Mouse (Mus musculus) 3134 (cell line): Measurements from ENCODE around the gene D11Wsu47e.

ENCODE experiments used
- DNase-seq: peaks from one replicate; pipeline ENCODE4 v3.0.0-alpha.2; 2011; ENCODE audit warnings: low spot score; ENCODE audit not compliant: insufficient read length; ENCODE audit errors: extremely low read depth

Gene D11Wsu47e

GRCm38 (mm10) chr11:113666205-113666604, 18.0 kb upstream of the D11Wsu47e start:
- no peak for DNase-seq

DNA sequence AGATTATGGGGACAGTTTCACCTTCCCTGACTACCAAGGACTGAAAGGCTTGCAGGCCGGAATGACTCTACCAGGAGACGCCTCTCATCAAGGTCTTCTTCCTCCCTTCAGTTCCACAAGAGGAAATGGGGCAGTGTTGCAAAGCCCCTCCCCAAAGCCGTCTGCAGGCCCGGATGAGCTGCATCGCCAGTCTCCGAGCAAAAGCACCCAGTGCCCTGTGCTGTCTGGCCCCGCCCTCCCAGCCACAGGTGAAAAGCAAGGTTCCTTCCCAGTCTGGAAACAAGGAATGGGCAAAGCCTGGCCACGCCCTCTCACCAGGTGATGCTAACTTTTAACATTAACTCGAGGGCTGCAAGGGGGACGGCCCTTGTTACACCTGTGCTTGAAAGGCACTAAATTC, 17.6 kb upstream of the D11Wsu47e start:
- no peak for DNase-seq

GRCm38 (mm10) chr11:113667122-113667521, 17.1 kb upstream of the D11Wsu47e start:
- DNase-seq: no peak

- no peak for DNase-seq
Observed at GRCm38 (mm10) chr11:113667704-113668103, 16.5 kb upstream of the D11Wsu47e start.

DNA sequence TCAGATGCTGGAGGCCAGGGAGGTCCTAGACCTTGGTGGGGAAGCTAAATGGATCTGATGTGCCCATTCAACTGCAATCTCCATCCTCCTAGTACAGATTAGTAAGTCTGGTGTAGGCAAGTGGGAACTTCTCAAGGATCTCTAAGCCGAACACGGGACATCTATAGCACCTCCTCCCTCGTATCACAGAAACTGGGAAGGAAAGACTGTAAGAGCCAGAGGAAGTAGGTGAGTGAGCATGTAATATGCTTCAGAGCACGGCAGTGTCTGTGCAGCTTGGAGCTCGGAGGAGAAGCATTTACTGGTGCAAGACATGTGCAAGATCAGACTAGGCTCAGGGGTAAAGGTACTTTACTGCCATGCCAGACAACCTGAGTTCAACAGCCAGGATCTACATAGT, 15.4 kb upstream of the D11Wsu47e start:
- DNase-seq: no peak

DNA sequence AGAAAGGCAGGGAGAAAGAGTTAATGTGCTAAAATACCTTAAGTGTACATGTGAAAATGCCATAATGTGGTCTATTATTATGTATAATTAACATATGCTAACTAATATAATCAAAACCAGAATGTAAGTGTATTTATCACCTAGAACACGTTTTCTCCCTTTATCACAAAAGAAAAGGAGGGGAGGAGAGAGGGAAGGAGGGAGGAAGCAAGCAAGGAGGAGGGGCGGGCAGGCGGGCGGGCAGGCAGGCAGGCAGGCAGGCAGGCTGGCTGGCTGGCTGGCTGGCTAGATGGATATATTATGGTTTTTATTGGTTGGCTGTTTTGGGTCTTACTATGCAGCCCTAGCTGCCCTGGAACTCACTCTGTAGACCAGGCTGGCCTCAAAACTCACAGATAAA, 14.5 kb upstream of the D11Wsu47e start:
- no peak for DNase-seq

DNA sequence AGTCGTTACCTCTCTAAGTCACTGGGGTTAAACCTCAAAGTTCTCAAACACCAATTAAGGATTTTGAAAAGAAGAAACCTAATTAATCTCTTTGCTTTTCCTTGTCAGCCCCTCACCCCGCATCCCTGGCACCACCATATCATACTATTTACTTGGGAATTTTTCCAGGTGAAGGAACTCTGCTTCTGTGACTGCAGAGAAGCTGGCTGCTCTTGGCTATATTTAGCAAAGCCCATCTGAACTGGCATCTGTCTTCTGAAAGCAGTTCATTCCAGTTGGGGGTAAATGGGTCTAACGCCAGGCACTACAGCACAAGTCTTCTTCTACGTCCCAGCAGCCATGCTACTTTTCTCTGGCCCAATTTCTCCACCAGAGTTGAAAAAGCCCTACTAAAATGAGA, 10.6 kb upstream of the D11Wsu47e start:
- no peak for DNase-seq

DNA sequence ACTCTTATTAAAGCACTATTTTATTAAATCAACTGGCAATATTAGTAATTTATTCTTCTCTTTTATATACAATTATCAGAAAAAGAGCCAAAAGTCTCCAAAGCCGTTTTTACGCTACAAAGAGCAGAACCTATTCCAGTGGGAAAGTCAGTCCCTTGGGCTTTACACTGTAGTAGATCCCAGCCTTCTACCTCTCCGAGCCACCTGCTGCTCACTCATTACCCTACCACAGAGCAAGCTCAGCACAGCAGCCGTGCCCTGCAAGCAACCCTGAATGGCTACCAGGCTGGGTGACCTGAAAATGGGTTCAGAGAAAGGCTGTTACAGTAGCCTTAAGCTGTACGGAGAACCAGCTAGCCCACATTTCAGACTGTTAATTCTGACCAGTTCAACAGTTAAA, 9.6 kb upstream of the D11Wsu47e start:
- DNase-seq: no peak

DNA sequence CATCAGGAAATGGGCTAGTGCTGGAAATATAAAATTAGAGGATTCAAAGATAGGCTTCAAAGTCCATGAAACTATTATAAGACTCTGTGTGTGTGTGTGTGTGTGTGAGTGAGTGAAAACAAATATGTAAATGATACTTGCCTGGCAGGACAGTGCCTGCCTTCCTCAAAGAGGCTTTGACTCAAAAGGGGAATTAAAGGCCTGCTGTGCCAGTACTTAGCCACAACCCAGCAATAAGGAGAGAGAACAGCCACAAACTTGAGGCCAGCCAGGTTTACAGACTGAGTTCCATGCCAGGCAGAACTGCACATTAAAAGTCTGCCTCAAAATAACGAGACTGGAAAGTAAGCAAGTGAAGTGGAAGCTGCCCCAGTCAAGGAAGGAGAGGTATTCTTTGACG, 7.4 kb upstream of the D11Wsu47e start:
- DNase-seq: no peak

DNA sequence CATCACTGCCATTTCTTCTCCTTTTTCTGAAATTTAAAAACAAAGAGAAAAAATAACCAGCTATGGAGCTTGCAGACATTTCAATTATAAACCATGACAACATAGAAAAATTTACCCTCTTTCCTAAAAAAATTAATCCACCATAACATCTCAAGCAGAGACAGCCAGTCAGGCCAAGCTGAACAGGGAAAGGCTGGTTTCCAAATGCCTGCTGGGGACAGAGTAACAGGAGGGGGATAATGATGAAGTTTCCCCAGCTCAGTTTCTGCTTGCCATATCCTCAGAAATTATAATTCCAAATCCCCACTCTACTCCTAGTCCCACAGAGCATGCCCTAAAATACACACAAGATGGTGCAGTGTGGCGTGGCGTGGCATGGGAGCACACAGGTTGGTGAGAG, 6.8 kb upstream of the D11Wsu47e start:
- DNase-seq: no peak

- no peak for DNase-seq
Observed at GRCm38 (mm10) chr11:113678373-113678772, 5.8 kb upstream of the D11Wsu47e start.

- DNase-seq: no peak
Observed at GRCm38 (mm10) chr11:113680954-113681353, 3.3 kb upstream of the D11Wsu47e start.

GRCm38 (mm10) chr11:113681979-113682378, 2.2 kb upstream of the D11Wsu47e start:
- no peak for DNase-seq

- peak; percentile 71 for DNase-seq
Observed at GRCm38 (mm10) chr11:113682897-113683626, 1.1 kb upstream of the D11Wsu47e start.

- no peak for DNase-seq
Observed at GRCm38 (mm10) chr11:113683627-113683956, 620 bp upstream of the D11Wsu47e start.

GRCm38 (mm10) chr11:113684707-113685426, 655 bp downstream of the D11Wsu47e start:
- no peak for DNase-seq

- no peak for DNase-seq
Observed at GRCm38 (mm10) chr11:113687031-113687430, 2.8 kb downstream of the D11Wsu47e start.

GRCm38 (mm10) chr11:113690506-113690905, 6.3 kb downstream of the D11Wsu47e start:
- DNase-seq: no peak

- DNase-seq: no peak
Observed at GRCm38 (mm10) chr11:113691318-113691717, 7.1 kb downstream of the D11Wsu47e start.

DNA sequence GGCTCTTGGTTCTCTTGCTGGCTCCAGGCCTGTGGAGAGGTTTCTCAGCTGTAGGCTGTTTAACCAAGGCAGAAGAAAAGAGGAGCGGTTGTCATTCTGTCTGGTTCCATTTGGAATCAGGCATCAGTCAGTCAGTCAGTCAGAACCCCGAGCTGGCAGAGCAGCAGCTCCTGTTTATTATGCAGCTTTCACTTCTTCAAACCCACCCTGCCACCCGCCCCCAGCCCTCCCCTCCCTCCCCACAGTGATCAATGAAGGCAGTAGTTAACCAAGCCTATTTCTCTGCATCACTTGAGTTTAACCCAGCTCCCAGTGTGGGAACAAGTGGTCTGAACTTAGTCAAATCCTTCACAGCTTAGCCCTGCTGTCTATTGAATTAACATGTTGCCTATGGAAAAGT, 7.6 kb downstream of the D11Wsu47e start:
- DNase-seq: no peak

DNA sequence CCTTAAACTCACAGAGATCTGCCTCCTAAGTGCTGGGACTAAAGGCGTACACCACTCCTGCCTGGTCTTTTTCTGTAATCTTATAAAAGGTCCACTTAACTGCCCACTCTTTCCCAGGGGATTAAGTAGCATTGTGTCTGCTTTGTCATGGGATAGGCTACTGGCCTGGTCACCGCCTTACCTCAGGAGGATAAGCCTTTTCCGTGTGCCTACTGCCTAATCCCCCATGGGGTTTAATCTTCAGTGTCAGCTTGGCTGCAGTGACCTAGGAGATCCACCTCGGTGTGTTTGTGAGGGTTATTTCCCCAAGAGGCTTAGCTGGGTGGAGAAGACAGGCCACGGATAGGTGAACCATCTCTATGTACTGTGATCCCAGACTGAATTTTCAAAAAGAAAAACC, 13.4 kb downstream of the D11Wsu47e start:
- DNase-seq: no peak

DNA sequence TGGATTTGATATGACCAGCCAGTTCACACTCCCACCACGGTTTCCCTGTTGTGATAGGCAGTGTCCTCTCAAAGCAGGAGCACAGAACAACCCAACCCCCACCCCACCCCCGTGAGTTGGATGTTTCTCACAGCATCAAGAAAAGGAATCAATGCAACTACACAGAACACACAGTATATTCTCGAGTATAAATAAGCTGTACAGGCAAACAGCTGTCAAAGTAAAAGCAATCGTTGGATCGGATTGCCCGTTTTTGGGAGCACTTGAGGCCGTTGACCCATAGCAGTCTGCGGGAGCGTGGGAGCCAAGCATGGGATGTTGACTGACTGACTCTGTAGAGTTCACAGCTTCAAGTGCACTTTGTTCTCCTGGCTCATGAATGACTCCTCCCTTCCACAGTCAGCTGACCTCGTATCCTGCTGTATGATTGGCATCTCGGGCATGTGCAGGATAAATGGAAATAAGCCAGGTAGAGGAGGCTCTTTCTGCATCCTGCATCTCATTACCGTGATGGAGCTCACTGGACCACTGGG, 13.9 kb downstream of the D11Wsu47e start:
- DNase-seq: no peak
